Mouse (Mus musculus): Measurements from ENCODE around the gene Phykpl. TPM values are rescaled to one million over a fixed set of nuclear protein-coding genes. Genes with fewer than 3 reads are reported as not detected.

The Phykpl gene
- polyA plus RNA-seq, 1 experiment from 2014 or later: 22.2 TPM

DNA sequence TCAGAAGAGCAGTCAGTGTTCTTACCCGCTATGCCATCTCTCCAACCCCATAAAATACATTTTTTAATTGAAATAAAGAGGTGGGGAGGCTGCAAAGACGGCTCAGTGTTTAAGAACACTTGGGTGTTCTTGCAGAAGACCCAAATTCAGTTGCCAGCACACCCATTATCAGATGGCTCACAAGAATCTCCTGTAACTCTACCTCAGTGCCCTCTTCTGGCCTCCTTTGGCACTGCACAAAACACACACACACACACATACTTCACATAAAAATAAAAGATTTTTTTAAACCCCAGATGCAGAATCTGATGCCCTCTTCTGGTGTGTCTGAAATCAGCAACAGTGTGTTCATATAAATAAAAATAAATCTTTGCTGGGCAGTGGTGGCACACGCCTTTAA is 4.3 kb downstream of the Phykpl start:
- Histone ChIP-seq H3K36me3 (peaks cover 81% of the 10 kb centered on the region), H3K4me3 (replicated peaks) (no peak overlapping the region), H3K27me3 (no peaks in the 10 kb centered on the region), H3K27ac (no peak overlapping the region), H3K9me3 (replicated peaks) (no peaks in the 10 kb centered on the region), H3K9ac (no peak overlapping the region), H3K4me1 (peaks cover 22% of the 10 kb centered on the region), H3K4me2 (no peak overlapping the region)
- 96% methylated on average over 3 of the region's 3 CpGs for WGBS
- ATAC-seq (replicated peaks; ENCODE audit: low FRiP score): no peak

GRCm38 (mm10) chr11:51590002-51590401 is 5.4 kb downstream of the Phykpl start:
- Histone ChIP-seq H3K27ac (no peak overlapping the region), H3K36me3 (peaks cover 93% of the 10 kb centered on the region)
- ATAC-seq (replicated peaks; ENCODE audit: low FRiP score): no peak

DNA sequence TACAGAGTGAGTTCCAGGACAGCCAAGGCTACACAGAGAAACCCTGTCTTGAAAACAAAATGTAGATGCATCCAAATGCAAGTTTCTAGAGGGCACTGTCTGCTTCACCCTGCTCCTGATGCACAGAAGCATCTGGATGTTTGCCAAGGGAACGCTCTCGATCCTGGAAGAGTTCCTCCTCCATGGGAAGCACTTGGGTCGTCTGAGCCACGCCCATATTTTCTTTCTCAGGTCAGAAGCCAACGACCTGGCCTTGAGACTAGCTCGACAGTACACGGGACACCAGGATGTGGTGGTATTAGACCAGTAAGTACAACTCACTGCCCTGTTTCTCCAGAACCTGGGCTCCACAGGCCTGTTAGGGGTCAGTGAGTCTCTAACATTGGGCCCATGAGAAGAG is 6.6 kb downstream of the Phykpl start:
- 42% methylated on average over 7 of the region's 7 CpGs for WGBS
- no peak overlapping the region for H3K4me3 ChIP-seq (replicated peaks)
- H3K9ac ChIP-seq: no peak overlapping the region
- H3K4me2 ChIP-seq: no peak overlapping the region
- no peaks in the 10 kb centered on the region for H3K9me3 ChIP-seq (replicated peaks)
- H3K27ac ChIP-seq: no peak overlapping the region
- H3K4me1 ChIP-seq: peaks cover 5% of the 10 kb centered on the region
- no peak for ATAC-seq (replicated peaks; ENCODE audit: low FRiP score)
- H3K36me3 ChIP-seq: peaks cover 100% of the 10 kb centered on the region
- no peaks in the 10 kb centered on the region for H3K27me3 ChIP-seq

More at GRCm38 (mm10) chr11:51590002-51590401, 5.4 kb downstream of the Phykpl start:
- no peak overlapping the region for H3K4me2 ChIP-seq
- H3K4me3 ChIP-seq (replicated peaks): no peak overlapping the region
- no peaks in the 10 kb centered on the region for H3K27me3 ChIP-seq
- peaks cover 16% of the 10 kb centered on the region for H3K4me1 ChIP-seq
- no peaks in the 10 kb centered on the region for H3K9me3 ChIP-seq (replicated peaks)
- H3K9ac ChIP-seq: no peak overlapping the region

DNA sequence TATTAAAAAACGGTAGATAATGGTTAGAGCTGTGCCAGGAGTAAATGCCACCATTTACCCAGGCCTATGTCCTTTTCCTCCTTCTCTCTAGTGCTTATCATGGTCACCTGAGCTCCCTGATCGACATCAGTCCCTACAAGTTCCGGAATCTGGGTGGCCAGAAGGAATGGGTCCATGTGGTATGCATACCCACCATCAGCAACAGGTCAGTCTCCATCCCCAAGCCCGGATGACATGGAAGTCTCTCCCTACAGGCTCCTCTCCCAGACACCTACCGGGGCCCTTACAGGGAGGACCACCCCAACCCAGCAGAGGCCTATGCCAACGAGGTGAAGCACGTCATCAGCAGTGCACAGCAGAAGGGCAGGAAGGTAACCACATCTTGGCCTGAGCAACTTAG is 7.4 kb downstream of the Phykpl start:
- Histone ChIP-seq H3K4me2 (no peak overlapping the region), H3K36me3 (peaks cover 100% of the 10 kb centered on the region), H3K4me3 (replicated peaks) (no peak overlapping the region), H3K27me3 (no peaks in the 10 kb centered on the region), H3K9ac (no peak overlapping the region), H3K9me3 (replicated peaks) (no peaks in the 10 kb centered on the region), H3K27ac (no peak overlapping the region), H3K4me1 (0 out of 2 replicates have a peak, but pooled peaks cover 2% of the 10 kb centered on the region)
- no peak for ATAC-seq (replicated peaks; ENCODE audit: low FRiP score)
- WGBS: 89% methylated on average over 7 of the region's 7 CpGs

GRCm38 (mm10) chr11:51593368-51593767 is 8.8 kb downstream of the Phykpl start:
- no peak overlapping the region for H3K4me2 ChIP-seq
- H3K27me3 ChIP-seq: no peaks in the 10 kb centered on the region
- H3K9me3 ChIP-seq (replicated peaks): no peaks in the 10 kb centered on the region
- 96% methylated on average over 4 of the region's 4 CpGs for WGBS
- ATAC-seq (replicated peaks; ENCODE audit: low FRiP score): no peak
- H3K4me1 ChIP-seq: no peaks in the 10 kb centered on the region
- peaks cover 100% of the 10 kb centered on the region for H3K36me3 ChIP-seq
- no peak overlapping the region for H3K4me3 ChIP-seq (replicated peaks)
- H3K27ac ChIP-seq: no peak overlapping the region
- H3K9ac ChIP-seq: no peak overlapping the region

DNA sequence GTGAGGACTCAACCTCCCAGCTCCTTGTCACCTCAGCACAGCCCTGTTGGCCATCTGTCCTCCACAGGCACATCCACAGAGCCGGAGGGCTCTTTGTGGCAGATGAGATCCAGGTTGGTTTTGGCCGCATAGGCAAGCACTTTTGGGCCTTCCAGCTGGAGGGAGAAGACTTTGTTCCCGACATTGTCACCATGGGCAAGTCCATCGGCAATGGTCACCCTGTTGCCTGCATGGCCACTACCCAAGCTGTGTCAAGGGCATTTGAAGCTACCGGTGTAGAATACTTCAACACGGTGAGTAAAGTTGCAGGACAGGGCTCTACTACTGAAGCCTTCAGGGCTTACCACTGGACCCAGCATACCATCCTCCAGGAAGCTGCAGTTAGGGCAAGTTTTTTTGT is 9.3 kb downstream of the Phykpl start:
- 84% methylated on average over 6 of the region's 6 CpGs for WGBS
- H3K9me3 ChIP-seq (replicated peaks): no peaks in the 10 kb centered on the region

GRCm38 (mm10) chr11:51594715-51595350 is 10.3 kb downstream of the Phykpl start:
- no peak overlapping the region for H3K4me3 ChIP-seq (replicated peaks)
- no peak for ATAC-seq (replicated peaks; ENCODE audit: low FRiP score)
- no peak overlapping the region for H3K27ac ChIP-seq
- H3K36me3 ChIP-seq: peaks cover 100% of the 10 kb centered on the region
- 68% methylated on average over 3 of the region's 3 CpGs for WGBS
- H3K4me2 ChIP-seq: no peak overlapping the region
- no peaks in the 10 kb centered on the region for H3K27me3 ChIP-seq
- H3K4me1 ChIP-seq: no peaks in the 10 kb centered on the region
- no peaks in the 10 kb centered on the region for H3K9me3 ChIP-seq (replicated peaks)
- H3K9ac ChIP-seq: no peak overlapping the region

More for the DNA sequence above, 9.3 kb downstream of the Phykpl start:
- Histone ChIP-seq H3K4me1 (no peaks in the 10 kb centered on the region), H3K4me3 (replicated peaks) (no peak overlapping the region), H3K9ac (no peak overlapping the region), H3K4me2 (no peak overlapping the region), H3K27ac (no peak overlapping the region), H3K27me3 (no peaks in the 10 kb centered on the region), H3K36me3 (peaks cover 100% of the 10 kb centered on the region)
- no peak for ATAC-seq (replicated peaks; ENCODE audit: low FRiP score)

- Histone ChIP-seq H3K36me3 (peaks cover 100% of the 10 kb centered on the region), H3K4me2 (no peak overlapping the region)
Measured at GRCm38 (mm10) chr11:51595459-51596083, 11.0 kb downstream of the Phykpl start.

GRCm38 (mm10) chr11:51597553-51597952 is 13.0 kb downstream of the Phykpl start:
- Histone ChIP-seq H3K9me3 (replicated peaks) (no peaks in the 10 kb centered on the region), H3K27me3 (no peaks in the 10 kb centered on the region), H3K4me1 (peaks cover 12% of the 10 kb centered on the region), H3K4me3 (replicated peaks) (no peak overlapping the region), H3K36me3 (peaks cover 100% of the 10 kb centered on the region), H3K27ac (no peak overlapping the region), H3K4me2 (no peak overlapping the region), H3K9ac (no peak overlapping the region)
- ATAC-seq (replicated peaks; ENCODE audit: low FRiP score): no peak
- WGBS: 83% methylated on average over 2 of the region's 2 CpGs

More at GRCm38 (mm10) chr11:51595459-51596083, 11.0 kb downstream of the Phykpl start:
- Histone ChIP-seq H3K9ac (no peak overlapping the region), H3K4me3 (replicated peaks) (no peak overlapping the region), H3K27me3 (no peaks in the 10 kb centered on the region), H3K4me1 (no peaks in the 10 kb centered on the region), H3K27ac (no peak overlapping the region), H3K9me3 (replicated peaks) (no peaks in the 10 kb centered on the region)
- WGBS: 95% methylated on average over 1 of the region's 1 CpGs
- no peak for ATAC-seq (replicated peaks; ENCODE audit: low FRiP score)

GRCm38 (mm10) chr11:51602253-51602652 is 17.7 kb downstream of the Phykpl start:
- H3K4me2 ChIP-seq: no peak overlapping the region
- peaks cover 42% of the 10 kb centered on the region for H3K4me1 ChIP-seq
- H3K9me3 ChIP-seq (replicated peaks): no peaks in the 10 kb centered on the region
- H3K4me3 ChIP-seq (replicated peaks): no peak overlapping the region
- H3K27ac ChIP-seq: peak overlapping the region; percentile 39; the same call in 1 of the 2 replicates
- no peaks in the 10 kb centered on the region for H3K27me3 ChIP-seq
- H3K9ac ChIP-seq: no peak overlapping the region
- ATAC-seq (replicated peaks; ENCODE audit: low FRiP score): no peak
- 83% methylated on average over 3 of the region's 3 CpGs for WGBS
- peaks cover 84% of the 10 kb centered on the region for H3K36me3 ChIP-seq

DNA sequence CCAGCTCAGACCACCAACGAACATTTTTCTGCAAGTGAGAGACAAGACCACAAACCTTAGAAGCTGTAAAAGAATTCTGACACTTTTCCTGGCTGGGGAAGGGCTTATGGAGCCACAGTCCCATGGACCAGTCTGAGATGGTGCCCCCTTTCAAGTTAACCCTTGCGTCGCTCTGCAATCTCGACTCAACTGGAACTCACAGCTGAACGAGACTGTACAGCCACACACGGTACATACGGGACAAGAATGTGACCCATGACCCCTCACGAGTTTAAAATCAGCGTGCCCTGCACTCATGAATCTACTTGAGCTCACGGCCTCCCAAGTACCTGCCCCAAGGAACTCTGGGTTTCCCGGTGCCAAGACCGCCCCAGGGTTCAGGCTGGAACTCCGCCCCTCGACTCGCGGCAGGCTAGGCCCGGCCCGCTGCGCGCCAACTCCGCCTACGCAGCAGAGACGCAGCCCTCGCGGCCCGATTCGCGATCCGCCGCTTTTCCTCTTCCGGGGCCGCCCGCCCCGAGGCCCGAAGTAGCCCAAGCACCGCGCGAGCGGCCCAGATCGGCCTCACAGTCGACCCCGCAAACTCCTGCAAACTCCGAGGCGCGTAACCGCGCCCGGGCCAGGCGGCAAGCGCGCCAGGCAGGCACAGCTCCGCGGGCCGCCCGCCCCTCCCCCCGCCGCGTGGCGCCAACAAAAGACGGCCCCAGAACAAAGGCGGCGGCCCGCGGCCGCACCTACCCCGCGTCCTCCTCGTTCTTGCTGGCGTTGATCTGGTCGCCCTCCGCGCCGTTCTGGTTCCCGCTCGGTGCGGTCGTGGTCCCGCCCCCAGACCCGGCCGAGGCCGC is 21.3 kb downstream of the Phykpl start:
- Histone ChIP-seq H3K4me2 (peak overlapping the region; percentile 76), H3K27me3 (no peaks in the 10 kb centered on the region), H3K36me3 (peaks cover 49% of the 10 kb centered on the region), H3K9ac (peak overlapping the region; percentile 99), H3K27ac (peak overlapping the region; percentile 96), H3K4me3 (replicated peaks) (peak overlapping the region; percentile 95), H3K9me3 (replicated peaks) (no peaks in the 10 kb centered on the region), H3K4me1 (peaks cover 46% of the 10 kb centered on the region)
- WGBS: under 1% methylated on average over 73 of the region's 81 CpGs
- ATAC-seq (replicated peaks; ENCODE audit: low FRiP score): peak; percentile 81

Data from kidney, embryonic 15.5 days (tissue).